Mouse (Mus musculus) monocyte, adult 2 months (primary cell): ENCODE data around the gene Marcks.

Source experiments
- DNase-seq, 2 experiments: peaks; one replicate each; pipeline ENCODE4 v3.0.0; 2022; ENCODE audit warnings: low spot score in 2 of 2, low read depth in 1 of 2

The Marcks gene

DNA sequence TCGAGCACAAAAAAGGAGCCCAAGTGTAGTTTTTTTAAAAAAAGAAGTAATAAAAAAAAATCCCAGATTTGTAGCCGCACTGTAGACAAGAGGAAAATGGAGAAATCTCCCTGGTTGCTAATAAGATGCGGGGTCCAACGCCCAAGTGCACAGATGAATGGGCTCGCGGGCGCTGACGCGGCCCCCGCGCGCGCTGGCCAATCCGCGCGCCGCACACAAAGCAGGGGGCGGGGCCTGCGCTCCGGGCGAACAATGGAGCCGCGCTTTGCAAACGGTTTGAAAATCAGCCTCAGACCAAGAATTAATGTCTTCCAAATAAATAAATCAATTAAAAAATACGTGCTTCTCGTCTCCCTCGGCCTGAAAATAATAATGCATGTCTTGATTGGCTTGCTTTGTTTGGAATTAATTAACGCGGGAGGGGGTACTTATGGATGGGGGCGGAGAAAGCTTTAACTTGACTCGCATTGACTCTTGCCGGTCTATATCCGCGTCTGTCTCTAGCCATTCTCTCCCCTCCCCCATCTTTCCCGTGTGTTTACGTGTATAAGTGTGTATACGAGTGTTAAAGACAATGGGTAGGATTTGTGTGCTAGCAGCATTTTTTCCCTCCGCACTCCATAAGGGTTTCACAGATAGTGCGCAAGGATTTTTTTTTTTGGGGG is at the start of gene Marcks:
Gene Marcks (minus strand): TSS at position 143 of the 665 bp plus-strand sequence.
- DNase-seq, result peak in 1 of 2 experiments; percentile 77

DNA sequence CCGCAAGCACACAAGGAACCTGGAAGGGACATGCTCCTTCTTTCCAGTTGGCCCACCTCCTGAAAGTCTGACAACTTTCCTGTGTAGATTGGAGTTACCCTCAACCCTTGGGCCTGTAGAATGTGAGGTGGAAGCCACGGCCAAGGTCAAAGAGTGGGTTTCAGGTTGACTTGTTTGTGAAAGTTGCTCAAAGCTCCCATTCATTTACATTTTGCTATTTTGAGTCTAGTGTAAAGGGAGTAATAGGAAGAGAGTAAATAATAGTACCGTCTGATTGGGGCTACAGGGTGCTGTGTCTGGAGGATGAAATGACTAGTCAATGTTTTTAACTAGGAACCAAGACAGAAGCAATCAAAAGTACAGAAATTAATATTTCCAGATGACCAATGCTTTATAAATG is 38.4 kb upstream of the Marcks start:
- no peak for DNase-seq

DNA sequence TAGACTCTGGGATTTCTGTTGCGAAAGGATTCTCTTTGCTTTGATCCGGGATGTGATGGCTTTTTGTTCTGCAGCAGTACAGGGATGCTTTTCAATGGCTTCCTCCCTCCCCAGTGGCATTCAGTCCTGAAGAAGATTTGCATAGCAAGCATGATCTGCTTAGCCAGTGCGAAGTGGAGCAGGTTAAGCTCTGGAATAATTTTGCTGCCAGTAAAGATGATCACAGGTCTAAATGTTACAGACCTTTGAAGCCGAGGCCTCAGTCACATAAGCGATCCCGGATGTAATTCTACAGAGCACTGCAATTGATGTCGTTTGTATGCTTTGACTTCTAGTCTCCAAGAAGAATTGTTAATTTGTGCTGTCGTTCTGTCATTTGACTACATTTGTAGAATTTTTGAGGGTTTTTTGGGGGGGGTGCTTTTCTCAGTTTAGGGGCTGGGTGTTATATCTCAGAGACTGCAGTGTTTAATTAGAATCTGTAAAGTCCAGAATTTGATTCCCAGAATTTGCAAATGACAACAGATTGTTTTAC is 33.8 kb upstream of the Marcks start:
- no peak for DNase-seq

DNA sequence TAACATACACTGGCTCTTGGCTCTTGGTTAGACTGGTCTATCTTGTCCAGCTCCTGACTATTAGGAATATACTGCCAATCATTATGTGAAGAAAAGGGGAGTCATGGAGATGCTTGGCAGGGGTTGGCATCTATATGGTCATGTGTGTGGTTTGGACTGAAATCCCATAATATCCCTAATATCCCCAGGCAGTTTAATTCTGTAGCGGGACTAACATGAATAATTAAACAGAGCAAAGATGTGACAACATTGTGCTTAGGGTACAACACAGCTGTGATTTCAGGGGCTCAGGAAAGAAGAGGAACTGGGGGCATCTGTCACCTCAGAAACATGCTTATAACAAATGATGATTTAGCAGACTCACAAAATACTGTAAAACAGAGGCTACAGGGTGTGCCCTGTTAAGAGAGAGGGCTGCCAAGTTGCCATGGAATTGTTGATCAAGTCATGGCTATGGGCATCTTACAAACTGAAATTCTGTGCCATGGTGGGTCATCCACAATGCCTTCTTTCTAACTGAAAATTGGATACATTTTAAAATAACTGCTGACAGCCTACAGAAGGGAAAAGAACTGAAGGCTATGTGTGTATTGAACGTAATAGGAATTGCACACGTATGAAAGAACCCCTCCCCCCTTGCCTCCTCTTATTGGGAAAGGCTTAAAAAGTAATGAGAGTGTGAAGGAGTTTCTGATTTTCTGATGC is 33.1 kb upstream of the Marcks start:
- no peak for DNase-seq

DNA sequence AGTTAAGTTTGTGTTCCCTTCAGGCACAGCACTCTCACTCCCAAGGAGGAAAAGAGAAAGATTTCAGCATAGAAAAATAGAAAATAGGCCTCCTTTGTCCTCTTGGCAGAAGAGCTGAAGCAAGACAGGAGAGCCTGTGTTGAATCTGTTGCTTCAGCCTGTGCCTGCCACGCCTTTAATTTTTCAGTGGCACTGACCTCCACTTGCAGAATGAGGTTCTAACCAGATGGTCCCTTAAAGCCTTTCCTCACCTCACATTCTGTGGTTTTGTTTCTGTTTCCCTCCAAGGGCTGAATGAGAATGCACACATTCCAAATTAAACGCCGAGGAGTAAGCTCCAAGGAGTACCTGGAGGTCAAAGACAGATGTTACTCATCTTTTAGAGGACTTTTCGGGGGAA is 32.2 kb upstream of the Marcks start:
- no peak for DNase-seq

DNA sequence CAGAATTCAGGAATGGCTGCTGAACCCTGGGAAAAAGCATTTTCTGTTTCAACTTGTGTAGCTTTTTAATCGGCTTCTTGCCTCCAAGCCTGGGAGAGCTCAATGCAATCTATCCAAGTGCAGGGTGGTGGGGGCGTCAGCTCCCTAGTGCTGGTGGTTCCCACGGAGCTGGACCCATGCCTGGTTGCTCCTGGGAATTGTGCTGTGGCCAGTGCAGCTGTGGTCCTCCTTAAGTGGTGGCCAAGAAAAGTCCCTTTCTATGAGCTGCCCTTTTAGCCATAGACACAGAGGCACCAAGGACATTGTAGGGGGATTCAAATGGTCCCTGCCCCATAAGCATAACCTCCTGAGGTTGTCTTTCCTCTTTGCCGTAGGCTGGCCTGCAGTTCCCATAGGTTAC is 31.7 kb upstream of the Marcks start:
- DNase-seq, result no peak

DNA sequence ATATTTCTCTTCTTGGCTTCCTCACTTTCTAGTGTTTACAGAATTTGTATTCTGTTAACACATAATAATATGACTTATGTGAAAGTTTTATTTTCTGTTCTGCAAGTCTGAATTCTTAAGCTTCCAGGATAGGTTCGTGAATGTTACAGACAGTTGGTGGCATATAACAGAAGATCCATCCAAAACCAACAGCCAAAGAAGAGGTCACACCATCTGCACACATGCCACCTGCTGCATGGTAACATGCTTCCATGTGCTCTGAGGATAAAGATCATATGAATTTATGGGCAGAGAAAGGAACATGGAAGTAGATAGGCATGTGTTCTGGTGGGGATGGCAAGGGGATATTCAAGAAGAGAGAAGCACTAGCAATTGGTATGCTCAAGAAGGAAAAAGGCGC is 28.8 kb upstream of the Marcks start:
- DNase-seq, result no peak

DNA sequence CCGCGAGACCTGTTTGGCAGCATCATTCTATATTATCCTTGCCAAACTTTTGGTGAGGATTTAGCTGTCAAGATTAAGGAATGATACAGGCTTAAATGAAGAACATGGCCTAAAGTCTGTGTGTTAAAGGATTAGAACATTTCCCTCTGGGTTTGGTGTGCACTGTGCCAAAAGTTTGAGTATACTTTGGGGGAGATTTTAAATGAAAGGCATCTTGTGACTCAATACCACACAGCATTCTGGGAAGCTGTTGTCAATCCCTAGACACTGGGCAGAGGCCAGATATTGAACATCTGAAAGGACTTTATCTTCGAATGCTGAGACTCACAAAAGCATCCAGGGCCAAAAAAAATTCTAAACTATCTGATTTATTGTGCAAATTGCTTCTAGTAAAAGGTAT is 21.0 kb upstream of the Marcks start:
- no peak for DNase-seq

DNA sequence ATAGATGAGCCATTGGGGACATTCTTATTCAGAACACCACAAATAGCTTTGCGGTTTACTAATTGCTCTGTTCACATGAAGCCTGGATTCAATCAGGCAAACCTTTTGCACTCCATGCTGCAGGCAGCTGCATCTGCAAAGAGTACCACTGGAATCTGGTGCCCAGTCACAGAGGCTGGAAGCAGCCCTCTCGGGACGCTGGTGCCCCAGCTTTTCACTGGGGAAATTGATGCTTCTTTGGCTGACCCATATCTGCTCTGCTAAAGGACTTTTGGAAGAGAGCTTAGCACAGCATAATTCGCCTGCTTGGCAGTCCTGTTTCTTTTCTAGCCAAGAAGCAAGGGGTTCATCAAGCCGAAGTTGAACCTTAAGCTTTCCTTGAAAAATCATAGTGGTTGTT is 18.4 kb upstream of the Marcks start:
- no peak for DNase-seq

DNA sequence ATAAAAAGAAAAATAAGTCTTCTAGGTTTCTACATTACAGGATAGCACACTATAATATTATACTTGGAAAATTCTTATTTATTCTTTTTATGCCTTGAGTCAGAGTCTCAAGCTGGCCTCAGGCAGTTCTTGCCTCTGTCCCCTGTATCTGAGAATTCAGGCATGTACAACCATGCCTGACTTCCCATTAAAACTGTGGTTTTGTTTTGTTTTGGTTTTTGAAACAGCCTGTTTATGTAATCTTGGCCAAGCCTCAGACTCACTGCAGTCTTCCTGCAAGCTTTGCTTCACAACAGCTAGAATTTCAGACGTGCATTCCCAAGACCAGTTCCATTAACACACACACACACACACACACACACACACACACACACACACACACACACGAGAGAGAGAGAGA is 16.4 kb upstream of the Marcks start:
- DNase-seq, result no peak

DNA sequence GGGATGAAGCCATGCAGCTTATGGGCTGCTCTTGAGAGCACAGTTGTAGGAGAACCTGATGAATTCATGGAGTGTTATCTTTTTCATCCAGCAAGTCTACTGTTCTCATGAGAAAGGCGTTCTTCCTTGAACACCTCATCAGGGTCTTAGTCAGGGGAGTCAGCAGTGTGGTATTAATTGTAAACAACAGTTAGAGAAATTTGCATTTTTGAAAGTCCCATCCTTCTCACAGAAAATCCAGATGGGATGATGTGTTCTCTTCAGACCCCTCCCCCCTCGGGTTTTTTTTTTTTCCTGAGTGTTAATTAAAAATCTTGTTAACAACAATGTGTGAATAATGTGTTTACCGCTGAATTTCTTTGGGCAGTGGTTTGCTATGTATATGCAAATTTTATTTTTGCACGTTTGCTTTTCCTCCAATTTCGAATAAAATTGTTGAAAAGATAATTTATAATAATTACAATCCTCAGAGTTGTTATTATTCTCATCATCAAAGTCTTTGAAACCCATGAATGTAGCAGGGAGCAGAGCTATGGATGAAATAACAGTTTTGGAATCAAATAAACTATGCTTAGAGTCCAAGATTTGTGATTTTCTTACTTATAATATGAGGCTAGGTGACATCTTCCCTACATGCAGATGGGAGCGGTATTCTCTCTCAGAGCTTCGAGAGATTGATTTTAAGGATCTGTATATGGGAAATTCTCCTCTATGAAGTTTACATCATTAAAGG is 13.0 kb upstream of the Marcks start:
- DNase-seq, result no peak

DNA sequence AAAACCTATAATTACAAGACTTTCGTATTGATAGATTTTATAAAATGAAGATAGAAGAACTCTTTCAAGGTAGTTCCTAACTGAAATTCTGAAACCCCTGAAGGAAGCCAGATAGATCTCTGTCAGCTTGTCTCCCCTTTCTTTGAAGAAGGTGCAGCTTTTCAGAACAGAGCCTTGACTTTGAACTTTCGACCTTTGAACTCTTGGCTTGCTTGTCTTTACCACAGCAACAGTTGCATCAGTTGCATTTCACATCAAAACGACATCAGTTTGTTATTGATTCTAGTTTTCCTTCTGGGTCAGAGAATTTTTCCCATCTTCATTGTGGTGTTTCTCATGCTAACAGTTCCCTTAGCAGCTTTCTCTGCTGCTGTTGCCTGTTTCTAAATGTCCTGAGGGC is 9.3 kb upstream of the Marcks start:
- no peak for DNase-seq

DNA sequence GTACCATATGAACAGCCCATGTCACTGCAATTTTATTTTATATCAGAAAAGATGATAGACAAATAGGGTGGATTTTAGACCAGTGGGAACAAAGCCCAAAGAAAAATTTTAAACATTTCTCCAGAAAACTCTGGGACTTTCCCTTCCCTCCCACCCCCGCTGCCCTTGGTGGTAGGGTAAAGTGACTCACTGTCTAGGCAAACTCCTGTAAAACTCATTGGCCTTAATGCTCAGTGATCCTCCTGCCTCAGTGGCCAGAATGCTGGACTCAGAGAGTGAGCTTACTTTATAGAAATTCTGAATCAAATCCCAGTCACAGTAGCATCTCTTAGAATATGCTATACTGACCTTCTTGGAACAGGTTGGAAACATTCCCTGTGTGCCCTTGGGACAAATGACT is 6.7 kb upstream of the Marcks start:
- no peak for DNase-seq

DNA sequence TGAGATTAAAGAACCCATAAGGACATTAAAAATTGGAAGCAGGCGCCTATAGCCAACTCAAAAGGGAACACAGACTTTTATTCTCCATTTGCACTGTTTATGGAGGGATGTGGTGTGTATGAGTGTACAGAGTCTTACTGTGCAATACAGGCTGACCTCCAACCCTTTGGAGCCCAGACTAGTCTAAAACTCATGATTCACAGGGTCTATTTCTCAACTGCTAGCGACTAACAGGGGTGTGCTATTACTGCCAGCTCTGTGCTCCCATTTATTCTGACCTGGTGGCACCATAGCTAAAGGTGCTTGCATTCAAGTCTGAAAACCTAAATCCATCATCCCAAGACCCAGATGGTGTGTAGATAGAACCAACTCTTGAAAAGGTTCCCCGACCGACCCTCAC is 2.9 kb upstream of the Marcks start:
- DNase-seq, result no peak

DNA sequence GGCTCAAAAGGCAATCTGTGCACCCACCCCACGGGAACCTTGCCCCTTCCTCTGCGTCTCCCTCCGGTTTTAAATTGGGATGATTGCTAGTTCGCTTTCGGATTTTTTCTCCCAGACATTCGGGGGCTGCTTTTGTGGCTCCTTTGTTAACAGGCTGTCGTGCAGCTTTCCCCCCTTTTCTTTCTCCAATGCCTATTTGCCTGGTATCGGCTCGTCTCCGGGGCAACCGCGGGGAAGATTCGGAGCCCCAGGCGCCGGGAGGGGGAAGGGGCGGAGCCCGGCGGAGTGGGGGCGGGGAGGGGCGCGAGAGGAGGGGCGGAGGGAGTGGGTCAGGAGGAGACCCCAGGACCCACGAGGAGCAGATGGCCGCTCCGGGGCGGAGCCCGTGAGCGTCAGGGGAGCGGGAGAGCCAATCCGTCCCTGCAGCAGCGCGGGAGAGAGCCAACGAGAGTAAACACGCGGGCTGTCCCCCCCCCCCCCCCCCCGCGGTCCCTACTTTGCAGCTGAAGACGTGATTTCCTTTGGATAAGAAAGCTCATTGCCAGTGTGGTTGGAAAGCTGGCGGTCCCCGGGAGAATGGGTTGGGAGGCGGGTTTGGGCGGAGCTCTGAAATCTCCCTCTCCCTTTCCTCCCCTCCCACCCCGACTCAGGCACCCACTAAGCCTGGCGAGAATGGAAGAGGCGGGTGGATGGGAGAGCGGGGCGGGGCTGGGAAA is 2.2 kb upstream of the Marcks start:
- peak in 1 of 2 experiments; percentile 24 for DNase-seq

DNA sequence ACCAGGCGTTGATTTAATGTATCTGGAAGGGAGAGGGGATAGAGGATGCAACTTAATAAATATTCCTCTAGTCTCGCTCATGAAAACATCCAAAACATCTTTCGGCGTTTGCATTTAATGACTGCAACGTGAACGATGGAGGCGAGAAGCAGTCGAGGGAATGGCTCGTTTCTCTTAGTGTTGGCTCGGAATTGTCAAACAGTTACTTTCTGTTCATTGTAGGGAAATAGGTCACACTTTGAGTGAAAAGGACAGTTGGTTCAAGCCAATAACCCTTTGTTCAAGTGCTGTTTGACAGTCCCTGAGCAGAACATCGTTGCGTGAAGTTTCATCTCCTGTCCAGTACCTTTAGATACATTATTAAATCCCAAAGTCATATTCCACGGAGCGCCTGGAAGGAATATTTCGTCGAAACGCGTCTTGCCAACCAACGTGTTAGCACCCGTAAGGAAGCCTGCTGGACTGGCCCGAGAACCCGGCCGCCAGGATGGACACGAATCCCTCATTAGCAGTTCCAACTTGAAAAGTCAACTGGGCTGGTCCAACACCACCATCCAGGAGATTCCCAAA is 1.5 kb upstream of the Marcks start:
- peak in 1 of 2 experiments; percentile 16 for DNase-seq

DNA sequence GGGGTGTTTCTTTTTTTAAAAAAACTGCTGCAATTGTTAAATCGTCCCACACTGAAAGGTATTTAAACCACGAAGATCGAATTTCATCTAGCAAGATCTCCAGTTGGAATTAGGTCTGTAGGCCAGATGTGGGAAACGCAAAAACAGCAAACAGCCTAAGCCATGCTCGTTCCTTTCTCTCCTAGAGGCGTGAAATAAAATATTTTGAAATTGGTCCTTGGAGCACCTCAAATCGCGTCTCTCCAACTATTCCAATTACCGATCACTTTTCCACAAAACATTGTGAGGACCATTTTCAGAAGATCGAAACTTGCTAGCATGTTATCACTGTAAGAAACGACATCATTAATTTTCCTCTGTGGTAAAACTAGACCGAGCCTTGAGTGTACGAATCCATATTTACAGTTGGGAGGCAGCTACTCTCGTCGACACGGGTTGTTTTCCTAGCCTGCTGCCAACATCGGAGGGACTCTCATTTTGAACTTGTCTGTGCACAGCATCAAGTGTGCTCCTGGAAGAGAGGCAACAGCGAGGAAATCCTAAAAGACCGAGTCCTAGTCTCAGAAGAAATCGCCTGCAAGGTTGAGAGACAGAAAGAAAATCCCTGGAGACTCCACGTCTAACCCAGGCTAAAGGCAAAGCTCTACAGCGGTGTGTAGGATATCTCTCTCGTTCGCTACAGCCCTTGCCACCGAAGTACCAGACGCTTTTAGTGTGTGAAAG is 884 bp upstream of the Marcks start:
- no peak for DNase-seq

DNA sequence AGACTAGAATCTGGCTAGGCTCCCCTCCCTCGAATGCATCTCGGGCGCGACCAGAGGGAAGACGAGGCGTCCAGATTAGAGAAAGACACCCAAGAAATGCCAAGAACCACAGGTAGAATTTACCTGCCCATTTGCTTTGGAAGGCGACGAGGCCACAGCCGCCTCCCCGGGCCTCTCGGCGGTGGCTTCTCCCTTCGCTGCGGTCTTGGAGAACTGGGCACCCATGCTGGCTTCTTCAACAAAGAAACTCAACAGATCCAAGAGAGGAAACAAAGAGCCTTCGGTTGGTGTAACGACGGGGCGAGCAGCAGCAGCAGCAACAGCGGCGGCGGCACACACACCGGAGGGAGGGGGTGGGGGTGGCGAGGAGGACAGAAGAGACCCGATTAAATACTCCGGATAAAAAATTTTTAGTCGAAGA is 399 bp downstream of the Marcks start:
- peak in 1 of 2 experiments; percentile 15 for DNase-seq

DNA sequence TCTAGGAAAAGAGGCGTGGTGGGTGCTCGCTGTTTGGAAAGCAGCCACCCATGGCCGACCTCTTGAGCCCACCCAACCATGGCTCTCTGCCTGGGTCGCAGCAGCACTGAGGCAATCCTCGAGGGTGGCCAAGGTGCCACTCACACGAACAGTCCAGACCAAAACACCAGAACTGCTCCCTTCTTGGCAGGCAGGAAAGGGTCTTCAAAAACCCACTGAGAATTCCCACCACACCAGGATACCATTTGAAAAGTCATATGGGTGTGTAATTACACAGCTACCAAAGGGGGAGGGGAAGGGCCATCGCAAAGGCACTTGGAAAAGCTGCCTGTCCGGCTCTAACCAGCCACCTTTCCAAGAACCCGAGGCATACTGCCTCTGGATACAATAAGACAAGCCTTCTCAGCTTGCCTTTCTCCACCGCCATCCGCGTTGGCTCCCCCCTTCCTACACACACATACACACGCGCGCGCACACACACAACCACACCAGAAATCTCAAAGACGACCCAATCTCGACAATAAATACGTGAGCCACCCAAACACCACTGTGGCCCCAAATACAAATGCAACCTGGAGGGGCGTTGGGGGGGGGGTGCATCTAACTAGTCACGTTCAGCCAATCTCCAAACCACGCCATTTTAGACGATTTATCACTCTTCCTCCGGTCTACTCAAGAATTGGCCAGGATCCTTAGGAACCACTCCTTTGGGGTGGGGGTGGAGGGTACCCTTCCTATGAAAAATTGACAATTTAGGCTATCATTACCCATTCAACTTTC is 999 bp downstream of the Marcks start:
- DNase-seq, result peak in 1 of 2 experiments; percentile 37
